Mouse (Mus musculus): ENCODE results near the gene Usp54.
"Not testable (repeated sequence)": the region's sequence is repeated elsewhere in the genome, so short reads cannot be mapped to it uniquely, and the experiment has no call there.

The Usp54 gene

DNA sequence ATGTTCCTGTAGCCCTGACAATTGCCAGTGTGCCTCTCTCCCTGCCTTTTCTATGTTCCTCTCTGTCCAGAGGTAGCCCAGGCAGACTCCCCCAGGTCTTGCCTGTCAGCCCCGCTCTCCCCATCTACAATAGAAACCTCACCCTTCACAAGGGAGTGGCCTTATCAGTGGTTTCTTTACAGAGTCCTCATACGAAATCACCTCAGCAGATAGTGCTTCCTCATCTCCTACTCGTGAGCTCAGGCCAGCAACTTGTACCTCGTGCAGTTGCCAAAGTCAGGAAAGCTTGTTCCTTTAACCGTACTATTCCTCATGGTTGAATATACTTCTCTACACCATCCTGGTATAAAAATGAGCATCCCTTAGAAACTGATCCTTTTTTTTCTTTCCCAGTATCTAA, 53.4 kb downstream of the Usp54 start:
- Histone ChIP-seq H3K36me3 (ENCODE audit: insufficient read depth, low read length) (peaks cover 42% of the 10 kb centered on the region), H3K9me3 (ENCODE audit: low read length) (no peaks in the 10 kb centered on the region), H3K27me3 (ENCODE audit: insufficient read depth, low read length) (no peaks in the 10 kb centered on the region), H3K4me1 (replicated peaks; ENCODE audit: low read depth, low read length) (no peaks in the 10 kb centered on the region), H3K4me3 (replicated peaks; ENCODE audit: low read length) (no peak overlapping the region)
- TF ChIP-seq NANOG (IDR thresholded peaks at IDR 0.05; ENCODE audit: borderline replicate concordance, low read length) (no peak), CTCF (conservative IDR thresholded peaks at IDR 0.05; ENCODE audit: low read length) (no peak), POU5F1 (IDR thresholded peaks at IDR 0.05; ENCODE audit: borderline replicate concordance, low read length) (no peak)

DNA sequence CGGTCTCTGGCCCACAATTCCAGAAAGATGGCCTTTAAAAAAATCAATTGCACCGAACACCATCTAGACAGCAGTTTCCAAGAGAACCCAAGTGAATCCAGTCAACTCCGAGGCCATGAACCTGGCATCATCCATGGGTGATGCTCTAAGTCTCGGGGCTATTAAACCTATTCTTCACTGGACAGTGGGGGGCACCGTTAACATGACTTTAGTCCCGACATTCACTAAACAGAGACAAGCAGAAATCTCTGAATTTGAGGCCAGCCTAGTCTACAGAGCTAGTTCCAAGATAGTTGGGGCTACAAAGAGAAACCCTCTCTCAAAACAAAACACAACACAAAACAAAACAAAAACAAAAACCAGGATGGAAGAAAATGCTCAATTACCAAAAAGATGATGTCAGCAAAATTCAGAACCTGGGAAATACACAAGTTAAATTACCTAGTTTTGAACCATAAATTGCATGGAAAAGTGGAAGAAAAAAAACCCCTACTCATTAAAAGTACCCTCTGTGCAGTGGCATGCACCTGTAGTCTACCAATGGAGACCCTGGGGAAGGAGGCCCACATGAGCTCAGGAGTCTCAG, 61.9 kb downstream of the Usp54 start:
- peaks cover 5% of the 10 kb centered on the region; the same call in 1 of the 2 replicates for H3K4me1 ChIP-seq (replicated peaks; ENCODE audit: low read depth, low read length)
- H3K9me3 ChIP-seq (ENCODE audit: low read length), result no peaks in the 10 kb centered on the region
- H3K36me3 ChIP-seq (ENCODE audit: insufficient read depth, low read length), result peaks cover 48% of the 10 kb centered on the region
- no peak for TF ChIP-seq NANOG (IDR thresholded peaks at IDR 0.05; ENCODE audit: borderline replicate concordance, low read length)
- no peak for TF ChIP-seq POU5F1 (IDR thresholded peaks at IDR 0.05; ENCODE audit: borderline replicate concordance, low read length)
- no peak for TF ChIP-seq CTCF (conservative IDR thresholded peaks at IDR 0.05; ENCODE audit: low read length)
- no peaks in the 10 kb centered on the region for H3K27me3 ChIP-seq (ENCODE audit: insufficient read depth, low read length)
- no peak overlapping the region for H3K4me3 ChIP-seq (replicated peaks; ENCODE audit: low read length)

DNA sequence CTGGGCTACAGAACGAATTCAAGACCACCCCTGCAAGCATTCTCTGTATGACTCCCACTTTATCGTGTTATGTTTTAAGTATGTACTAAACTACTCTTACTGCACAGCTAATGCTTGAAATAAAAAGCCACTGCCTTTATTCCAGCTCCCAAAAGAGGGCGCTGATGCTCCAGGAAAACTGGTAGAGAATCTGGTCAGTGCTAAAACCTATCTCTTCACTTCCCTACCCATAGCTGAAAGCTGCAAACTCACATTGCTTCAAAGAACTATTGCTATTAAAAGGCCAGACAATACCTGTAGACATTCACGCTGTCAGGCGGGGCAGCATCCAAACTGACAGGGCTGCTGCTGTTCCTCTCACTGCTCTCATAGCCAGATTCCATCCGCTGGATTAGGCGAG, 64.7 kb downstream of the Usp54 start:
- H3K27me3 ChIP-seq (ENCODE audit: insufficient read depth, low read length), result no peaks in the 10 kb centered on the region
- peaks cover 38% of the 10 kb centered on the region for H3K36me3 ChIP-seq (ENCODE audit: insufficient read depth, low read length)
- peak; percentile 77 for TF ChIP-seq CTCF (conservative IDR thresholded peaks at IDR 0.05; ENCODE audit: low read length)
- no peak for TF ChIP-seq POU5F1 (IDR thresholded peaks at IDR 0.05; ENCODE audit: borderline replicate concordance, low read length)
- H3K4me3 ChIP-seq (replicated peaks; ENCODE audit: low read length), result no peak overlapping the region
- H3K9me3 ChIP-seq (ENCODE audit: low read length), result no peaks in the 10 kb centered on the region
- peaks cover 5% of the 10 kb centered on the region; the same call in 1 of the 2 replicates for H3K4me1 ChIP-seq (replicated peaks; ENCODE audit: low read depth, low read length)

DNA sequence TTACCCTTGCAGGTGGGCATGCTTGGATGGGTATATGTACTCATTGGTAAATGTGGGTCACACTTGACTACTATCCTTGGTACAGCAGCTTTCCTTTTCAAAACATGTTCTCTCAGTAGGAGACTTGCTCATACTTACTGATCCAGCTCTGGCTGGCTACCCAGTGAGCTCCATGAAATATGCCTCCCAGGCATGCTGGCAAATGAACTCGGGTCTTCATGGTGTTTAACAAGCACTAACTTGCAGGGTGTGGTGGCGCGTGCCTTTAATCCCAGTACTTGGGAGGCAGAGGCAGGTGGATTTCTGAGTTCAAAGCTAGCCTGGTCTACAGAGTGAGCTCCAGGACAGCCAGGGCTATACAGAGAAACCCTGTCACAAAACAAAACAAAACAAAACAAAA, 67.7 kb downstream of the Usp54 start:
- H3K36me3 ChIP-seq (ENCODE audit: insufficient read depth, low read length), result peaks cover 62% of the 10 kb centered on the region
- H3K4me1 ChIP-seq (replicated peaks; ENCODE audit: low read depth, low read length); H3K9me3 ChIP-seq (ENCODE audit: low read length); H3K4me3 ChIP-seq (replicated peaks; ENCODE audit: low read length); H3K27me3 ChIP-seq (ENCODE audit: insufficient read depth, low read length): not testable (repeated sequence)

DNA sequence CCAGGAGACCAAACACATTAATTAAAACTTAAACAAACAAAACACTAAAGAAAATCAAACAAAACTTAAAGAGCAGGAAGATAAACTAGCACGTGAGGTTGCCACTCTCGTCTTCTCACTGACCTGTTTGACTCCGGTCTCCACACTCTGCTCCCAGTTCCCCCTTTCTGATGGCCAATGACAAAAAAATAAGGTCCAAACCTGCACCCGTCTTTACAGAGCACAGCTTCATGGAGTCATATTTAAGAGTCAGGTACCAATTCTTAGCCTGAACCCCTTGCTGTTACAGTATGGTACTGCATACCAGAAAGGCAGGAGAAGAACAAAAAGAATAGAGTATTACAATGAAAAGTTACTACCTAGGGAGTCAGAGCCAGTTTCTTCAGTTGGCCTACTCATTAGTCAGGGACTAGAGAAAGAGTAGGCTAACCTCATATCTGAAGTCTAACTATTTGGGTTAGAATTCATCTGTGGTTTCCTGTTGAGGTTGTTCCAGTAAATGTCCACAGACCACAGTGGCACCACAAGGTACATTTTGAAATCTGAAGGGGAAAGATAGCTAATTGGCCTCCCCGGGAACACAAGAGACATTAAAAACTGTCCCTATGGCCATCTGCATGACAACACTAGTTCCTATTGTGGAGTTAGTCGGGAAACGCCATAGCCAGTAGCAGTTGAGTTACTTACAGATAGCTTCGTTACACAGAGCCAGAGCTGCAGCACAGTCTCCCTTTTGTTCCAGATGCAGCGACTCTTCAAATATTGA, 75.4 kb downstream of the Usp54 start:
- H3K4me1 ChIP-seq (replicated peaks; ENCODE audit: low read depth, low read length), result no peaks in the 10 kb centered on the region

DNA sequence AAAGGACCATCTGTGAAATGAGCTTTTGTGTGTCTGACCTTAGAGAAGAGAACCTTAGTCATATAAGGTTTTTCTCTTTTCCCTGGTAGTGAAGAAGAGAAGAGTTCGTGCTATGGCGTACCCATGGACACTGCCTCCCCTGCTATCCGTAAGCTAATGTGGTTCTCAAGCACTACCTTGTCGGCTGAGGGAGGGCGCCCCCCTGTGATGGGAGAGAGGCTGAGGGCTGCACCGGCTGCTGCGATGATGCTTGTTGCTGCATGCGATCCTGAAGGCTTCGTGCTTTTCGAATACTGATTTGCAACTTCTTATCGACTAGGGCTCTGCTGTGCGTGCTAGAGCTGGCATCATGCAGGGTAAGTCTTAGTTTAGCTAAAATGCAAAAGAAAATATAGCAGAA, 76.2 kb downstream of the Usp54 start:
- TF ChIP-seq NANOG (IDR thresholded peaks at IDR 0.05; ENCODE audit: borderline replicate concordance, low read length) (no peak), CTCF (conservative IDR thresholded peaks at IDR 0.05; ENCODE audit: low read length) (peak; percentile 6; the same call in 1 of the 2 replicates)
- no peak overlapping the region for H3K4me3 ChIP-seq (replicated peaks; ENCODE audit: low read length)
- H3K4me1 ChIP-seq (replicated peaks; ENCODE audit: low read depth, low read length), result no peaks in the 10 kb centered on the region
- H3K27me3 ChIP-seq (ENCODE audit: insufficient read depth, low read length), result no peaks in the 10 kb centered on the region
- peaks cover 83% of the 10 kb centered on the region for H3K36me3 ChIP-seq (ENCODE audit: insufficient read depth, low read length)
- H3K9me3 ChIP-seq (ENCODE audit: low read length), result no peaks in the 10 kb centered on the region

More for the DNA sequence above, 75.4 kb downstream of the Usp54 start:
- Histone ChIP-seq H3K36me3 (ENCODE audit: insufficient read depth, low read length) (peaks cover 87% of the 10 kb centered on the region), H3K9me3 (ENCODE audit: low read length) (no peaks in the 10 kb centered on the region), H3K27me3 (ENCODE audit: insufficient read depth, low read length) (no peaks in the 10 kb centered on the region), H3K4me3 (replicated peaks; ENCODE audit: low read length) (no peak overlapping the region)
- TF ChIP-seq POU5F1 (IDR thresholded peaks at IDR 0.05; ENCODE audit: borderline replicate concordance, low read length) (no peak), NANOG (IDR thresholded peaks at IDR 0.05; ENCODE audit: borderline replicate concordance, low read length) (no peak), CTCF (conservative IDR thresholded peaks at IDR 0.05; ENCODE audit: low read length) (no peak)

DNA sequence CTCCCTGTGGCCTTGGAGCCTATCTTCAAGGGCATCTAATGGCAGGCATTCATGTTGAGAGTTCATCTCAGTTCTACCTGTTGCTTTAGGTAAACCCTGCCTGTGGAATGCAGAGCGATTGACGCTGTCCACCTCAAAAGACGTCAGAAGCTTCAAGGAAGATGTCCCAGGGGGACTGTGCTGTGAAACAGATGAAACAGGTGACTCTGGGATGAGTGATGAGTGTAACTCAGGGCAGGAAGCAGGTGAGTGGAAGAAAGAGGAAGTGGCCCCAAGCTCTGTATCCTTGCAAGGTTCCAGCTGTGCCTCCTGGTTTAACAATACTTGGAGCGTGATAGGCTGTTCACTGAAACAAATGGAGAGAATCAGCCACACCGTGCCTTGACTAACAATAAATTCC, 79.0 kb downstream of the Usp54 start:
- peaks cover 72% of the 10 kb centered on the region for H3K36me3 ChIP-seq (ENCODE audit: insufficient read depth, low read length)
- H3K4me3 ChIP-seq (replicated peaks; ENCODE audit: low read length), result no peak overlapping the region
- no peaks in the 10 kb centered on the region for H3K27me3 ChIP-seq (ENCODE audit: insufficient read depth, low read length)
- no peak for TF ChIP-seq CTCF (conservative IDR thresholded peaks at IDR 0.05; ENCODE audit: low read length)
- TF ChIP-seq NANOG (IDR thresholded peaks at IDR 0.05; ENCODE audit: borderline replicate concordance, low read length), result no peak
- H3K9me3 ChIP-seq (ENCODE audit: low read length), result no peaks in the 10 kb centered on the region
- H3K4me1 ChIP-seq (replicated peaks; ENCODE audit: low read depth, low read length), result no peaks in the 10 kb centered on the region

DNA sequence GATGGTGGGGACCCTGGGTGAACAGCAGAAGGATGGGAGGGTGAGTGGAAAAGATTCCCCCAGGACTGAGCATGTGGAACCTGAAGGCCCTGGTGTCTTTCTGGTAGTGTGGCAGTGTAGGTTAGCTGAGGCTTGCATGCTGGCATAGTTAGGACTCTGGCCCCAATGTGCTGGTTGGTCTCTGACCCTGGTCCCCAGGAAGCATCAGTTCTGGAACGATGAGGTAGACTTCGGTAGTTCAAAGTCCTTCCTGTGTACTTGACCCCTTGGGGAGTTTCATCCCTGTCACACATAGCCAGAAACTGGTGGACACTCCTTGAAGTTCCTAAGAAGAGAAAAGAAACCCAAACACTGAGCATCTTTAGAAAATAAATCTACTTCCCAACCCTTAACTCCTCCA, 90.7 kb downstream of the Usp54 start:
- Histone ChIP-seq H3K4me3 (replicated peaks; ENCODE audit: low read length) (no peak overlapping the region), H3K36me3 (ENCODE audit: insufficient read depth, low read length) (peaks cover 46% of the 10 kb centered on the region), H3K27me3 (ENCODE audit: insufficient read depth, low read length) (no peaks in the 10 kb centered on the region), H3K9me3 (ENCODE audit: low read length) (no peaks in the 10 kb centered on the region), H3K4me1 (replicated peaks; ENCODE audit: low read depth, low read length) (peaks cover 8% of the 10 kb centered on the region)
- TF ChIP-seq CTCF (conservative IDR thresholded peaks at IDR 0.05; ENCODE audit: low read length), result no peak
- TF ChIP-seq NANOG (IDR thresholded peaks at IDR 0.05; ENCODE audit: borderline replicate concordance, low read length), result no peak
- no peak for TF ChIP-seq POU5F1 (IDR thresholded peaks at IDR 0.05; ENCODE audit: borderline replicate concordance, low read length)

DNA sequence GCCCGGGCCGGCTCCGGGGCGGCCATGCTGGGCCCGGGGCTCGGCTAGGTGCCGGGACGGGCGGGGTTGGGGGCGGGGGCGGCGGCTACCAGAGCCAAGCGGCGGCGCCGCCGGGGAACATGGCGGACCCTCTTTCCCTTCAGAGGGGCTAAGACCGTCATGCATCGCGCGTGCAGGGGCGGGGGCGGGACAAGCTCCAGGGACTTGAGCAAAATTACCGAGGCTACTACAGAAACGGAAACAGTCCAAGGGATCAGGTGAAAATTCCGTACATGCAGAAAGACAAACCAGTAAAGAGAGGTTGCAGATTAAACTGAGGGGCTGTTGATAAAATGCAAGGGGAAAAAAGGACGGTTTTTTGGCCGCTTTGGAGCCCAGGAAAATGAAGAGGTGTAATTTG, 94.4 kb downstream of the Usp54 start, which contains the start of gene Ppp3cb:
TSS of gene Ppp3cb (minus strand) at position 159 of the 400 bp plus-strand sequence.
- Histone ChIP-seq H3K9me3 (ENCODE audit: low read length) (no peaks in the 10 kb centered on the region), H3K4me1 (replicated peaks; ENCODE audit: low read depth, low read length) (peaks cover 13% of the 10 kb centered on the region), H3K4me3 (replicated peaks; ENCODE audit: low read length) (peak within 1 kb of the TSS; percentile 94), H3K27me3 (ENCODE audit: insufficient read depth, low read length) (no peaks in the 10 kb centered on the region), H3K36me3 (ENCODE audit: insufficient read depth, low read length) (peaks cover 33% of the 10 kb centered on the region)
- TF ChIP-seq POU5F1 (IDR thresholded peaks at IDR 0.05; ENCODE audit: borderline replicate concordance, low read length), result no peak

Data from E14TG2a.4 (cell line).